Mouse (Mus musculus) lung, adult 2 months (tissue): Measurements from ENCODE around the gene Olfr1016. TPM values are rescaled to one million over a fixed set of nuclear protein-coding genes. Genes with fewer than 3 reads are reported as not detected.

Experiments
- DNase-seq: peaks from one replicate; pipeline ENCODE4 v3.0.0; 2022
- H3K4me1 ChIP-seq: fragments of 200-500 bp; 2 replicates; pipeline ENCODE4 v1.6.1; 2011; ENCODE audit warnings: low read length; ENCODE audit not compliant: control insufficient read depth, insufficient read depth
- H3K4me3 ChIP-seq: fragments of 200-500 bp; replicated peaks from 2 replicates; pipeline ENCODE3; 2011; ENCODE audit warnings: low read depth, mild to moderate bottlenecking, control low read depth, low read length; ENCODE audit errors: extremely low read depth
- CTCF ChIP-seq: fragments of 200-500 bp; IDR thresholded peaks from 2 replicates; pipeline ENCODE4 v1.5.1; 2011; ENCODE audit warnings: mild to moderate bottlenecking, low read length, control low read depth; ENCODE audit not compliant: insufficient read depth
- POLR2A ChIP-seq: fragments of 200-500 bp; IDR thresholded peaks from 2 replicates; pipeline ENCODE4 v1.6.1; 2011; ENCODE audit warnings: low read depth, mild to moderate bottlenecking, control low read depth, low read length, borderline replicate concordance; ENCODE audit errors: extremely low read depth
- WGBS: fragments of 180-500 bp; shearing (Covaris S2); methylation state at CpG from one replicate; pipeline ENCODE4 v1.1.7; 2018; 5-methylcytosine and 5-hydroxymethylcytosine counted together
- polyA plus RNA-seq: library from polyadenylated mRNA; depleted of rRNA; stranded (reverse); fragments of >200 nt; gene quantifications from 2 replicates; pipeline ENCODE4 v1.2.3, GENCODE M21; 2012; rRNA removed

Olfr1016 gene
- not detected in 2 replicates for polyA plus RNA-seq

DNA sequence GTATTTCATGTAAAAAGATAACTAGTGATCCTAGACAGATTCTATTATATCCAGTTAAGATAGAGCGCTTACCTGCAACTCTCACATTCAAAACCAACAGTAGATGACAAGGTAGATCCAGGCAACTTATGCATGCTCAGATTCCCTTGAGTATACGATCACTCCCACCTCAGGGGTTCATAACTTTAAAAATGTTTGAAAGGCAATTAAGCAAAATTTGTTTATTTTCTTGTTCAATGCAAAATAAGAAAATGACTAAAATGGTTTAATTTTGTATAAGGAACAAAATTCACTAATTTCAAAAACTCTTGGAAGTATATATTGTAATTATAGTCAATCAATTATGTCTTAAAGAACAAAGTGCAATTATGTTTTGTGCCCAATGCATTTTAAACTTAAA, at the start of gene Olfr1016:
Gene Olfr1016 (minus strand): TSS at position 101 of the 400 bp plus-strand sequence.
- 88% methylated on average over 2 of the region's 2 CpGs for WGBS
- Histone ChIP-seq H3K4me1 (no peaks in the 10 kb centered on the region), H3K4me3 (no peak within 1 kb of the TSS)
- DNase-seq, result no peak
- no peak for TF ChIP-seq CTCF
- no peak for TF ChIP-seq POLR2A

DNA sequence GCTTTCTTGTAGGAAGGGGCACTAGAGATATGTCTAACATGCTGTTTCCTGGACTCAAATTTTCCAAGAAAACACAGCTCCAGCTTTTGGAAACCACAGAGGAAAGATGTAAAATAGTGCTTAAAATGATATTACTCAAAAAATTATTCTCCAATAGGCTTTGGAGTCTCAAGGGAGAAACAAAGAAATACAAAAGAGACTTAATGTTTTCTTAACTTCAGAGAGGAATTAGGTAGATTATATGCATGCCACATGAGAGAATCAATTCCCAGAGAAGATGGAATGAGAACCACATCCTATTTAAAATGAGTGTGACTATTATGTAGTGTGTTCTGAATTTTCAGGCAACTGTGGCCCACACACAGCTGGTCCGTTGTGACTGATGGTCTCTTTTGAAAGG, 44.4 kb upstream of the Olfr1016 start, which contains the start of gene Olfr1020:
Gene Olfr1020 (plus strand): TSS at position 301 of the 400 bp plus-strand sequence.
- no peak for DNase-seq
- H3K4me1 ChIP-seq, result no peaks in the 10 kb centered on the region
- WGBS, result 88% methylated on average over 1 of the region's 1 CpGs
- no peak for TF ChIP-seq POLR2A
- no peak for TF ChIP-seq CTCF
- no peak within 1 kb of the TSS for H3K4me3 ChIP-seq

DNA sequence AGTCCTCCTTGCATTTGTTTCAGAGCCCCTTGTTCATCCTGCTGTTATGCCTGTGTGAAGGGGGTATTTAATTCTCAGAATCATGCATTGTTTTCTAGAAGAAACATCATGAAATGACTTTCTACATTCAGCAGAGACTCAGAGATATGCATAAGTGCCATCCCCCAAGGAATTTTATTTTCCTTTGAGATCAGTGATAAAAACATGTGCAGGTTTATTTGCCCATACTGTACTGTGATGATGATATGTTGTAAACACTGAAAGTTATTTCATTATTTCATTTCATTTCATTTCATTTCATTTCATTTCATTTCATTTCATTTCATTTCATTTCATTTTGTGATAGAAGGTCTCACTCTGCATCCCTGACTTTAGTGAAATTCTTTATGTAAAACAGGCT, 43.0 kb upstream of the Olfr1016 start, which contains the start of gene Olfr1019:
Gene Olfr1019 (minus strand): TSS at position 101 of the 400 bp plus-strand sequence.
- TF ChIP-seq POLR2A (no peak), CTCF (no peak)
- Histone ChIP-seq H3K4me1 (no peaks in the 10 kb centered on the region), H3K4me3 (no peak within 1 kb of the TSS)
- no peak for DNase-seq

DNA sequence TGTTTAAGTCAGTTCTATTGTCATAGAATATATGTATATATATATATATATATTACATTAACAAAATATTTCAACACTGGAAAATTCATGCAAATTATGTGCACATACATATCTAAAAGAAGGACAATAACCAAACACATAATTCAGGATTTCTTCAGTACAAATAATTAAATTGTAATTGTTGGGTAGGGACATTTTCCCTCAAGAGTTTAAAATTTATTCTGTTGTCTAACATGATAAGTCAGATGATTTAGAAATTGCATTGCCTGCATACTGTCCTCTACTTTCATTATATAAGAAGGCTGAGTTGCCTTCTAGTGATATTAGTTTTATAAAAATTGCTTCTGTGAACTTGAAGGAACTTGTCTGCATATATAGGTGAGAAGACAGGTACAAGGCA, 15.8 kb upstream of the Olfr1016 start, which contains the start of gene Olfr1018:
Gene Olfr1018 (plus strand): TSS at position 301 of the 400 bp plus-strand sequence.
- no peak for DNase-seq
- TF ChIP-seq CTCF (no peak), POLR2A (no peak)
- H3K4me1 ChIP-seq, result no peaks in the 10 kb centered on the region
- no peak within 1 kb of the TSS for H3K4me3 ChIP-seq

DNA sequence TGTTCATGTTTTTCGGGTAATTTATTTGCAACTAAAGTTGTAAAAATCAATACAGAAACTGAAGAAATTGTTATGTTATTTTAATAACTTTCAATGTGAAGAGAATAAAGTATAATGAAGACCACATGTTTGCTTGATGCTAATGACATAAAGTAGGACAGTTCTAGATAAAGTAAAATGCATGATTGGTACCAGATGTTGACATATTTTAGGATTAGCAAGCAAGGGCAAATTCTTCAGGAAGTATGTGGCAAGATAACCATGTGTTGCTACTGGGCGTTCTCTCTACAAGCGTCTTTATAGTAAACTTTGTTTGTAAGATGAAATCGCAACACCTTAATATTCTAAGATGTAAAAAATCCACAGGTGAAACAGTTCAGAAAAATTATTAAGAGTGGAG, 2.2 kb upstream of the Olfr1016 start:
- no peak for DNase-seq
- Histone ChIP-seq H3K4me3 (no peak overlapping the region), H3K4me1 (no peaks in the 10 kb centered on the region)
- WGBS, result 73% methylated on average over 4 of the region's 4 CpGs
- TF ChIP-seq CTCF, result no peak
- no peak for TF ChIP-seq POLR2A

DNA sequence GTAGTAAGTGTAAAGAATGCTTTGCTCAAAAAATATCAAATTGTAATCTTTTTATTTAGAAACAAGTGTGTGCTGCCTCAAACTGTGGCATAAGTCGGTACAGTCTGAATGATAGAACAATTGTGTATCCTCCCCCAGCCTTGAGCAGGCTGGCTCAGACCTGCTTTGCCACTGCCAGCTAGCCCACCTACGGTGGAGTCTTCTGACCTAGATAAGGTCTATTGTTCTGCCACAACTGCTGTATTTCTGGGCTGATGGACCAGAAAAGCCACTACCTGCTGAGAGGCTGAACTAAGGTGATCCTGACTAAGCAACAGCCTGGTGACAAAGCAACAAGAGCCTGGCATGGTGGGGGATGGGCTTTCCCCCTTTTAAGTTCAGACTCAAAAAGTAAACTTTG, 10.0 kb downstream of the Olfr1016 start:
- H3K4me3 ChIP-seq, result no peak overlapping the region
- no peak for DNase-seq
- H3K4me1 ChIP-seq, result no peaks in the 10 kb centered on the region
- WGBS, result 56% methylated on average over 2 of the region's 2 CpGs
- TF ChIP-seq POLR2A (no peak), CTCF (no peak)

DNA sequence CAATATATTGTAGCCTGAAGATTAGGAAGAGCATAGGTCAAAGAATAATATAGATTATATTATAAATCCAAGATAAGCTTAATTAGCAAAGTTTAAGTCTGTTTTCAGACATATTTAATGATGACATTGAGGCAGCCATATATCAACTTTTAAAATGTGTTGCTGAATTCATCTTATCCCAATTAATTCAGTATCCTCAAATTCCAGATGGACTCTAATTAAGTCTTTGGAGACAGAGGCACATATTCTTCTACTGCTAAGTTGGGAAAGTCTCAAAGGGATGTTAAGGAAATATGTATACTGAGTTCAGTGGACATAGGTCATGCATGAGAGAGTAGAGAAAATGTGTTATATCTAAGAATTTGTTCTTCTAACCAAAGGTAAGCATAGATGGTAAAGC, 20.6 kb downstream of the Olfr1016 start, which contains the start of gene Olfr1015:
Gene Olfr1015 (plus strand): TSS at position 301 of the 400 bp plus-strand sequence.
- Histone ChIP-seq H3K4me1 (no peaks in the 10 kb centered on the region), H3K4me3 (no peak within 1 kb of the TSS)
- no peak for DNase-seq
- TF ChIP-seq CTCF, result no peak

DNA sequence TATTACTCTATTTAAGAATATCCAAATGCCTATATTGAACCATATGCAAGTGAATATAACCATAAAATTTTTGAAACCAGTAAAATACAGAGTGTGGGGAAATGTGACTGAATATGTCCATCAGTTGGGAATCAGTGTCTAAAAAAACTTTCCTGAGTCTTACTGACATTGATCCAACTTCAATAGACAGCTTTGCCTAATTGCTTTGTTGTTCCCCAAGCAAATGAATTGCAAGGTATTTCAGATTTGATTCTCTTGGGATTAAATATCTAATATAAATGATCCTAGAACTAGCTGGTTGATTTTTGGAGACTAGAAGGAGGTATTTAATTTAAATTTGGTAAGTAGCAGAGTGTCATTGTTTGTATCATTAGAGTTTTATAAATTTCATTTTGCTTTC, 29.9 kb downstream of the Olfr1016 start, which contains the start of gene Olfr1014:
Gene Olfr1014 (plus strand): TSS at position 301 of the 400 bp plus-strand sequence.
- Histone ChIP-seq H3K4me1 (no peaks in the 10 kb centered on the region), H3K4me3 (no peak within 1 kb of the TSS)
- TF ChIP-seq POLR2A (no peak), CTCF (no peak)
- DNase-seq, result no peak

DNA sequence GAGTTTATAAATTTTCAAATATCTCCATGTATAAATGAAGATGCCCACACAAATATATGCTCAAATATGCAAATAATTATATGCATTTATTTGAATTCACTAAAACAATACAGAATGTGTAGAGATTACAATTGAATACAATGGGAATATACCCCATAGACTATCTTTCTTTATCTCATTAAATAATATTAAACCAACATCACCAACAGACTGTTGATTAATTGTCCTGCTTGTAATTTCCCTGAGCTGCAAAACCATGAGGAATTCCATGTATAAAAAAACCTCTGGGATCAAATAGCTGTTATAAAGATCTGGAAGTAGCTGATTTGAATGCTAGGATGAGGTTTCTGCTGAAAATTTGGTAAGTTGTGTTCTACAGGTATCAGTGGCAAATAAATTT, 35.5 kb downstream of the Olfr1016 start, which contains the start of gene Olfr1013:
Gene Olfr1013 (plus strand): TSS at position 301 of the 400 bp plus-strand sequence.
- Histone ChIP-seq H3K4me1 (no peaks in the 10 kb centered on the region), H3K4me3 (no peak within 1 kb of the TSS)
- TF ChIP-seq CTCF (no peak), POLR2A (no peak)
- no peak for DNase-seq

DNA sequence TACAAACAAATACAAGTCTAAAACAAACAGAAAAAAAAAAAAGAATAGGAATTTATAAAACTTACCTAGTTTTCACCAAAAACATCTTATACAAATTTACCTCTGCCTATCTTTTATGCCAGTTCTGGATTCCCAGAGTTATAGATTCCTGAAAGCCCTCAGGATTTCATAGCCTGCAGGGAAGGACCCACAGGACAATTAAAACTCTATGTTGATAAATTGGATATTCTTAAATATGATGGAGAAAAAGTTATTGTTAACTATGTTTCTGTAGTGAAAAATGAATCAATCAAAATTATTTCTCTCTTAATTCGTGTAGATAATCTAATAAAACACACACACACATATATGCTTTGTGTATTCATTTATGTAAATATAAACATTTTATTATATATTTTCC, 39.7 kb downstream of the Olfr1016 start, which contains the start of gene Olfr1012:
Gene Olfr1012 (minus strand): TSS at position 101 of the 400 bp plus-strand sequence.
- Histone ChIP-seq H3K4me1 (no peaks in the 10 kb centered on the region), H3K4me3 (no peak within 1 kb of the TSS)
- DNase-seq, result no peak
- TF ChIP-seq CTCF (no peak), POLR2A (no peak)
- WGBS, result 63% methylated on average over 1 of the region's 1 CpGs

DNA sequence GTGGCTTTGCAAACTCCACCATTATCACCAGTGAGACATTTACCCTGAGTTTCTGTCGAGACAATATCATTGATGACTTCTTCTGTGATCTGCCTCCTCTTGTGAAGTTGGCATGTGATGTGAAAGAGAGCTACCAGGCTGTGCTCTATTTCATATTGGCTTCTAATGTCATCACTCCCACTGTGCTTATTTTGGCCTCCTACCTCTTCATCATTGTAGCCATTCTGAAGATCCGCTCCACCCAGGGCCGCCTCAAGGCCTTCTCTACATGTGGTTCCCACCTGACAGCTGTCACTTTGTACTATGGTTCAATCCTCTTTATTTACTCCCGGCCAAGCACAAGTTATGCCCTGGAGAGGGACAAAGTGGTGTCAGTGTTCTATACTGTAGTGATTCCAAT, 48.5 kb downstream of the Olfr1016 start:
- no peak for DNase-seq
- H3K4me1 ChIP-seq, result no peaks in the 10 kb centered on the region
- H3K4me3 ChIP-seq, result no peak overlapping the region
- 80% methylated on average over 4 of the region's 4 CpGs for WGBS
- TF ChIP-seq POLR2A (no peak), CTCF (no peak)

Other genes starting within 250 kb of the Olfr1016 start
- not detected in 2 replicates for gene Olfr996, start 223.3 kb downstream of the Olfr1016 start, polyA plus RNA-seq
- not detected in 2 replicates for gene Olfr998, start 213.6 kb downstream of the Olfr1016 start, polyA plus RNA-seq
- gene Olfr1000, start 190.6 kb downstream of the Olfr1016 start, polyA plus RNA-seq, result not detected in 2 replicates
- not detected in 2 replicates for gene Olfr1002, start 151.8 kb downstream of the Olfr1016 start, polyA plus RNA-seq
- gene Olfr154, start 138.1 kb downstream of the Olfr1016 start, polyA plus RNA-seq, result not detected in 2 replicates
- not detected in 2 replicates for gene Olfr1006, start 123.8 kb downstream of the Olfr1016 start, polyA plus RNA-seq
- not detected in 2 replicates for gene Olfr1008, start 113.1 kb downstream of the Olfr1016 start, polyA plus RNA-seq
- not detected in 2 replicates for gene Olfr1009, start 87.1 kb downstream of the Olfr1016 start, polyA plus RNA-seq
- not detected in 2 replicates for gene Olfr1012, start 39.8 kb downstream of the Olfr1016 start, polyA plus RNA-seq
- not detected in 2 replicates for gene Olfr1013, start 35.4 kb downstream of the Olfr1016 start, polyA plus RNA-seq
- not detected in 2 replicates for gene Olfr1014, start 29.8 kb downstream of the Olfr1016 start, polyA plus RNA-seq
- gene Olfr1015, start 20.5 kb downstream of the Olfr1016 start, polyA plus RNA-seq, result not detected in 2 replicates
- gene Olfr1018, start 15.9 kb upstream of the Olfr1016 start, polyA plus RNA-seq, result not detected in 2 replicates
- gene Olfr1019, start 42.9 kb upstream of the Olfr1016 start, polyA plus RNA-seq, result not detected in 2 replicates
- gene Olfr1020, start 44.5 kb upstream of the Olfr1016 start, polyA plus RNA-seq, result not detected in 2 replicates
- not detected in 2 replicates for gene Olfr1022, start 66.0 kb upstream of the Olfr1016 start, polyA plus RNA-seq
- not detected in 2 replicates for gene Olfr1023, start 83.1 kb upstream of the Olfr1016 start, polyA plus RNA-seq
- not detected in 2 replicates for gene Olfr1024, start 102.5 kb upstream of the Olfr1016 start, polyA plus RNA-seq
- not detected in 2 replicates for gene Olfr1025-ps1, start 112.6 kb upstream of the Olfr1016 start, polyA plus RNA-seq
- not detected in 2 replicates for gene Olfr1026, start 119.0 kb upstream of the Olfr1016 start, polyA plus RNA-seq
- not detected in 2 replicates for gene Olfr1028, start 147.9 kb upstream of the Olfr1016 start, polyA plus RNA-seq
- gene Olfr1029, start 171.4 kb upstream of the Olfr1016 start, polyA plus RNA-seq, result not detected in 2 replicates
- not detected in 2 replicates for gene Olfr1030, start 176.7 kb upstream of the Olfr1016 start, polyA plus RNA-seq
- gene Olfr1031, start 187.8 kb upstream of the Olfr1016 start, polyA plus RNA-seq, result not detected in 2 replicates
- gene Olfr1032, start 203.0 kb upstream of the Olfr1016 start, polyA plus RNA-seq, result not detected in 2 replicates
- gene Olfr1033, start 218.1 kb upstream of the Olfr1016 start, polyA plus RNA-seq, result 0.36 and 0.45 TPM in 2 replicates
- 0.07 and 0.09 TPM in 2 replicates for gene Olfr1034, start 243.3 kb upstream of the Olfr1016 start, polyA plus RNA-seq